Mouse (Mus musculus) kidney, adult 18-20 months (tissue): ENCODE data around the gene Crmp1.

ENCODE experiments used
- DNase-seq: peaks from one replicate; pipeline ENCODE4 v3.0.0; 2021

Gene Crmp1

GRCm38 (mm10) chr5:37241651-37242151 is at the start of gene Crmp1:
Crmp1 (plus strand) TSS chr5:37241940.
- no peak for DNase-seq

- DNase-seq, result no peak
Observed at GRCm38 (mm10) chr5:37196196-37196595, 45.5 kb upstream of the Crmp1 start.

- DNase-seq, result no peak
Observed at GRCm38 (mm10) chr5:37196666-37197250, 45.0 kb upstream of the Crmp1 start.

GRCm38 (mm10) chr5:37197423-37197822 is 44.3 kb upstream of the Crmp1 start:
- DNase-seq, result no peak

GRCm38 (mm10) chr5:37198011-37198688 is 43.6 kb upstream of the Crmp1 start:
- DNase-seq, result no peak

- no peak for DNase-seq
Observed at GRCm38 (mm10) chr5:37202285-37202684, 39.5 kb upstream of the Crmp1 start.

GRCm38 (mm10) chr5:37204886-37205285 is 36.9 kb upstream of the Crmp1 start:
- DNase-seq, result no peak

GRCm38 (mm10) chr5:37205420-37205819 is 36.3 kb upstream of the Crmp1 start:
- DNase-seq, result no peak

- no peak for DNase-seq
Observed at GRCm38 (mm10) chr5:37206364-37206763, 35.4 kb upstream of the Crmp1 start.

- DNase-seq, result no peak
Observed at GRCm38 (mm10) chr5:37212938-37213708, 28.6 kb upstream of the Crmp1 start.

GRCm38 (mm10) chr5:37213709-37214103 is 28.0 kb upstream of the Crmp1 start:
- DNase-seq, result no peak

- DNase-seq, result no peak
Observed at GRCm38 (mm10) chr5:37214614-37215013, 27.1 kb upstream of the Crmp1 start.

- DNase-seq, result no peak
Observed at GRCm38 (mm10) chr5:37215276-37215675, 26.5 kb upstream of the Crmp1 start.

GRCm38 (mm10) chr5:37219615-37220014 is 22.1 kb upstream of the Crmp1 start:
- no peak for DNase-seq

GRCm38 (mm10) chr5:37220575-37220974 is 21.2 kb upstream of the Crmp1 start:
- DNase-seq, result no peak

- DNase-seq, result no peak
Observed at GRCm38 (mm10) chr5:37221563-37221962, 20.2 kb upstream of the Crmp1 start.

- no peak for DNase-seq
Observed at GRCm38 (mm10) chr5:37222316-37222715, 19.4 kb upstream of the Crmp1 start.

GRCm38 (mm10) chr5:37225708-37226107 is 16.0 kb upstream of the Crmp1 start:
- no peak for DNase-seq

GRCm38 (mm10) chr5:37227956-37228680 is 13.6 kb upstream of the Crmp1 start:
- DNase-seq, result no peak

GRCm38 (mm10) chr5:37228894-37229293 is 12.8 kb upstream of the Crmp1 start:
- no peak for DNase-seq

- no peak for DNase-seq
Observed at GRCm38 (mm10) chr5:37233010-37233557, 8.7 kb upstream of the Crmp1 start.

GRCm38 (mm10) chr5:37238654-37239053 is 3.1 kb upstream of the Crmp1 start:
- no peak for DNase-seq

GRCm38 (mm10) chr5:37240550-37240949 is 1.2 kb upstream of the Crmp1 start:
- no peak for DNase-seq
